Mouse (Mus musculus) embryo, embryonic 10.5 days (tissue): ENCODE measurements around the gene Mpg.

Experiments
- DNase-seq: peaks from one replicate; pipeline ENCODE4 v3.0.0-alpha.2; 2015; ENCODE audit warnings: low spot score

The Mpg gene

GRCm38 (mm10) chr11:32201922-32202685 is 24.2 kb upstream of the Mpg start:
- no peak for DNase-seq

- peak; percentile 99 for DNase-seq
These were observed 21.0 kb upstream of the Mpg start, which contains the start of gene Snrnp25 for GRCm38 (mm10) chr11:32205058-32205873. Gene Snrnp25 (plus strand): TSS chr11:32205415.

- no peak for DNase-seq
These were observed 15.7 kb upstream of the Mpg start for GRCm38 (mm10) chr11:32210623-32211022.

GRCm38 (mm10) chr11:32215372-32216162 is 10.7 kb upstream of the Mpg start:
- DNase-seq: no peak

GRCm38 (mm10) chr11:32216851-32217250 is 9.5 kb upstream of the Mpg start:
- DNase-seq: peak; percentile 88

GRCm38 (mm10) chr11:32218501-32219050 is 7.7 kb upstream of the Mpg start:
- DNase-seq: peak; percentile 47

GRCm38 (mm10) chr11:32219287-32219686 is 7.0 kb upstream of the Mpg start:
- no peak for DNase-seq

- peak; percentile 19 for DNase-seq
These were observed 5.6 kb upstream of the Mpg start for GRCm38 (mm10) chr11:32220607-32221224.

GRCm38 (mm10) chr11:32221225-32221950 is 4.9 kb upstream of the Mpg start:
- DNase-seq: peak; percentile 84

- peak; percentile 71 for DNase-seq
These were observed 4.3 kb upstream of the Mpg start, which contains the start of gene Rhbdf1 for GRCm38 (mm10) chr11:32221951-32222409. Gene Rhbdf1 (minus strand): TSS chr11:32222300.

GRCm38 (mm10) chr11:32222570-32223194 is 3.6 kb upstream of the Mpg start:
- peak; percentile 31 for DNase-seq

GRCm38 (mm10) chr11:32223297-32223967 is 2.9 kb upstream of the Mpg start:
- DNase-seq: peak; percentile 9

- peak; percentile 67 for DNase-seq
These were observed 1.7 kb upstream of the Mpg start for GRCm38 (mm10) chr11:32224468-32225139.

- peak; percentile 20 for DNase-seq
These were observed 842 bp upstream of the Mpg start for GRCm38 (mm10) chr11:32225222-32226104.

GRCm38 (mm10) chr11:32227041-32227440 is 736 bp downstream of the Mpg start:
- DNase-seq: no peak

GRCm38 (mm10) chr11:32227555-32227954 is 1.2 kb downstream of the Mpg start:
- no peak for DNase-seq

- no peak for DNase-seq
These were observed 2.1 kb downstream of the Mpg start for GRCm38 (mm10) chr11:32228292-32228845.

- DNase-seq: no peak
These were observed 3.9 kb downstream of the Mpg start for GRCm38 (mm10) chr11:32230220-32230619.
